In genomic region chr9:77399801-77400200, GRCm38 (mm10) we compare ENCODE assay signal across 26 mouse cellular contexts. TPM values are rescaled to one million over a fixed set of nuclear protein-coding genes. Genes with fewer than 3 reads are reported as not detected.
"Had no signal": no experiment of that assay in that cellular context is flagged by ENCODE, and none has a peak within 500 bp of the region (broad histone marks: within the 10 kb centered on the region; RNA-seq: fewer than 3 reads in every experiment).

No protein-coding gene starts in this region.

- H3K9ac ChIP-seq: heart, embryonic 13.5 days; heart, embryonic 15.5 days; hindbrain, embryonic 13.5 days; hindbrain, embryonic 15.5 days; limb, embryonic 12.5 days had no signal

- H3K4me1 ChIP-seq: heart, embryonic 13.5 days; heart, embryonic 15.5 days; hindbrain, embryonic 13.5 days; hindbrain, embryonic 15.5 days; limb, embryonic 12.5 days had no signal

- H3K27ac ChIP-seq: gastrocnemius, adult 2 months; heart, embryonic 13.5 days; heart, embryonic 15.5 days; hindbrain, embryonic 13.5 days; hindbrain, embryonic 15.5 days; hindbrain, postnatal 0 days; layer of hippocampus, adult 2 months; left cerebral cortex, adult 2 months; limb, embryonic 10.5 days; limb, embryonic 12.5 days had no signal

- H3K36me3 ChIP-seq: heart, embryonic 13.5 days; heart, embryonic 15.5 days; hindbrain, embryonic 13.5 days; hindbrain, embryonic 15.5 days; limb, embryonic 10.5 days; limb, embryonic 12.5 days had no signal

- H3K27me3 ChIP-seq: heart, embryonic 13.5 days; heart, embryonic 15.5 days; hindbrain, embryonic 13.5 days; hindbrain, embryonic 15.5 days; limb, embryonic 12.5 days had no signal

- H3K4me3 ChIP-seq: gastrocnemius, adult 2 months; heart, embryonic 13.5 days; heart, embryonic 15.5 days; hindbrain, embryonic 13.5 days; hindbrain, embryonic 15.5 days; layer of hippocampus, adult 2 months; left cerebral cortex, adult 2 months; limb, embryonic 10.5 days; limb, embryonic 12.5 days had no signal

- H3K4me2 ChIP-seq: heart, embryonic 11.5 days; heart, embryonic 13.5 days; heart, embryonic 15.5 days; hindbrain, embryonic 13.5 days; hindbrain, embryonic 15.5 days; limb, embryonic 12.5 days; liver, embryonic 11.5 days had no signal

- H3K9me3 ChIP-seq: heart, embryonic 13.5 days; heart, embryonic 15.5 days; hindbrain, embryonic 13.5 days; hindbrain, embryonic 15.5 days; limb, embryonic 10.5 days; limb, embryonic 12.5 days had no signal

- ATAC-seq: hindbrain, postnatal 0 days; intestine, embryonic 16.5 days had no signal

- DNase-seq: gastrocnemius, adult 2 months; gastrocnemius, postnatal 10 days; gastrocnemius, postnatal 25 days; heart, adult 18-20 months; heart, postnatal 14 days; heart, postnatal 36 days; kidney, adult 11 months; kidney, adult 8-10 months; kidney, postnatal 10 days; kidney, postnatal 25 days; kidney, postnatal 4 days; liver had no signal

RNA-seq across cellular contexts. Expression of gene Mlip, which starts 47.0 kb away (rescaled TPM):
- total RNA-seq: hematopoietic stem cell, adult 5-6 weeks had no signal
- polyA plus RNA-seq: kidney, embryonic 14.5 days had no signal
